Mouse (Mus musculus): ENCODE results near the gene Farp2. TPM values are rescaled to one million over a fixed set of nuclear protein-coding genes. Genes with fewer than 3 reads are reported as not detected.

The Farp2 gene
- polyA plus RNA-seq, 1 experiment from 2014 or later = 3.8 TPM

DNA sequence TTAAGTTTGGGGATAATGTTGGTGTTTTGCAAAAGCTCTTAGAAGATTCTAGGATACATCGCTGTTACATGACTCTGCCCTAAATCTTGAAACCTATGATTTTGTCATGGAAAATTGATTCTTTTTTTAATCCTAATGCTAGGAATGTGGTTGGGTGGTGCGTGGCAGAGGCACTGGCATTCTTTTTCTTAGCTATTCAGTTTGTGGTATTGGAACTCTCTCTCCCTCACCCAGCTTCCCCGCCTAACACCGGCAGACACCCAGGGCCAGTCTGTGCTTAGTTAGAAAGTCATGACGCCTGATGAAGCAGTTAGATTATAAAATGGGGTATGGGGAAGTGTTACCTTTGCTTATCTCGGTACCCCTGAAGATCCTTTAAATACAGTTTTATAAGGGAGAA lies 25.3 kb downstream of the Farp2 start:
- no peak overlapping the region for H3K9ac ChIP-seq (ENCODE audit: low read depth, low read length)
- no peaks in the 10 kb centered on the region for H3K4me1 ChIP-seq (ENCODE audit: control insufficient read depth, insufficient read depth, low read length)
- no peak overlapping the region for H3K4me3 ChIP-seq (ENCODE audit: low read depth, low read length)
- no peaks in the 10 kb centered on the region for H3K36me3 ChIP-seq (ENCODE audit: control insufficient read depth, insufficient read depth, low read length)
- no peak for ATAC-seq
- no peaks in the 10 kb centered on the region for H3K27me3 ChIP-seq (ENCODE audit: control insufficient read depth, insufficient read depth, low read depth, low read length)
- 89% methylated on average over 6 of the region's 6 CpGs for WGBS
- no peak overlapping the region for H3K27ac ChIP-seq (ENCODE audit: low read length)
- H3K9me3 ChIP-seq (replicated peaks; ENCODE audit: control insufficient read depth, low read length, poor library complexity, severe bottlenecking) = no peaks in the 10 kb centered on the region
- H3K4me2 ChIP-seq (ENCODE audit: low read length) = no peak overlapping the region

DNA sequence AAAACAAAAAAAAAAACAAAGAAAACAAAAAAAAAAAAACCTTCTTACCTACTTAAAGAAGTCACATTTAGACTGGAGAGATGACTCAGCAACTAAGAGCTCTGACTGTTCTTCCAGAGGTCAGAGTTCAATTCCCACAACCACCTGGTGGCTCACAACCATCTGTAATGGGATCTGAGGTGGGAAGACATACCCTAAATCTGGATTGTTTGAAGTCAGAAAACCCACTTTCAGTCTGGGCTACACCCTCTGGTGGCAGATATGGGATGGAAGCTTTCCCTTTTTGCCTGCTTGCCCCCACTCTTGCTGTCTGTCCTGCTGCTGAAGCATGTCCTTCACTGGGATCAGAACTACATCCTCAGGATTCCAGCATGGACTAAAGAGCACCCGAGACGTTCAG lies 31.3 kb downstream of the Farp2 start:
- 78% methylated on average over 2 of the region's 2 CpGs for WGBS
- no peaks in the 10 kb centered on the region for H3K4me1 ChIP-seq (ENCODE audit: control insufficient read depth, insufficient read depth, low read length)

DNA sequence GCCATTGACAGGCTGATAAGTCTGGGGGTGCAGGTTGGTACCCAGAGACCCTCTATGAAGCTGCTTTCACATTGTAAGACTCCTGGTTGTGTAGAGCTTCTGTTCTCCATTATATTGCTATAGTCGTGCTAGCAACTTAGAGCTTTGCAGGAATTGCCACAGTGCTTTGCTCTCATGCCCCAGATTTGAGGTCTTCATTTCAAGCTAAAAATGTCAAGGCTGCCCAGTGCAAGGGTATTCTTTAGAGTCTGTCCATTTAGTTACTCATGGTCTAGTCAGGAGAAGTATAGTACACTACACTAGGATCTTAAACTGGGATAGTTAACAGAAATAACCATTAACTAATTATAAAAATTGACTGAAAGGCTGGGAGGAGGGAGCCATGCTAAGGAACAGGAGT lies 35.4 kb downstream of the Farp2 start:
- H3K27me3 ChIP-seq (ENCODE audit: control insufficient read depth, insufficient read depth, low read depth, low read length) = no peaks in the 10 kb centered on the region
- H3K4me3 ChIP-seq (ENCODE audit: low read depth, low read length) = no peak overlapping the region
- H3K4me1 ChIP-seq (ENCODE audit: control insufficient read depth, insufficient read depth, low read length) = no peaks in the 10 kb centered on the region
- no peaks in the 10 kb centered on the region for H3K9me3 ChIP-seq (replicated peaks; ENCODE audit: control insufficient read depth, low read length, poor library complexity, severe bottlenecking)
- H3K27ac ChIP-seq (ENCODE audit: low read length) = no peak overlapping the region
- no peak overlapping the region for H3K4me2 ChIP-seq (ENCODE audit: low read length)
- H3K36me3 ChIP-seq (ENCODE audit: control insufficient read depth, insufficient read depth, low read length) = no peaks in the 10 kb centered on the region
- no peak overlapping the region for H3K9ac ChIP-seq (ENCODE audit: low read depth, low read length)
- WGBS = 86% methylated on average over 1 of the region's 1 CpGs
- ATAC-seq = no peak

More for the DNA sequence above, 31.3 kb downstream of the Farp2 start:
- no peak for ATAC-seq
- no peaks in the 10 kb centered on the region for H3K27me3 ChIP-seq (ENCODE audit: control insufficient read depth, insufficient read depth, low read depth, low read length)
- H3K4me3 ChIP-seq (ENCODE audit: low read depth, low read length) = no peak overlapping the region
- H3K27ac ChIP-seq (ENCODE audit: low read length) = no peak overlapping the region
- no peak overlapping the region for H3K9ac ChIP-seq (ENCODE audit: low read depth, low read length)
- no peaks in the 10 kb centered on the region for H3K9me3 ChIP-seq (replicated peaks; ENCODE audit: control insufficient read depth, low read length, poor library complexity, severe bottlenecking)
- H3K36me3 ChIP-seq (ENCODE audit: control insufficient read depth, insufficient read depth, low read length) = no peaks in the 10 kb centered on the region
- H3K4me2 ChIP-seq (ENCODE audit: low read length) = no peak overlapping the region

DNA sequence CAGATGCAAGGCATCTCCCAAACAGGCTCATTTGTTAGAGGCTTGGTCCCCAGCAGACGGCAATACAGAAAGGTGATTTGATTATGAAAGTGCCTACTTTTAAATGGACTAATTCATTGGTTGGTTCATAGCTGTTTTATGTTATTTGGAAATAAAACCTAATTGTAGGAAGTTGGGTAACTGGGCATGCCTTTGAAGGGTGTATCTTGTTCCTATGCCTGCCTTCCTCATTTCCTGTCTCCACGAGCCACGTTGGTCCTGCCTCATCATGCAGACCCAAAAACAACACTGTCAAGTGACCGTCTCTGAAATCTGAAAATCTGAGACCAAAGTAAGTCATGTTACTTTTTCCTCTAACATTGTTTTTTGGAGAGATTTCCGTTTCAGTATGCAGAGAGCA lies 39.5 kb downstream of the Farp2 start:
- Histone ChIP-seq H3K4me1 (ENCODE audit: control insufficient read depth, insufficient read depth, low read length) (no peaks in the 10 kb centered on the region), H3K4me2 (ENCODE audit: low read length) (no peak overlapping the region), H3K27me3 (ENCODE audit: control insufficient read depth, insufficient read depth, low read depth, low read length) (no peaks in the 10 kb centered on the region), H3K9me3 (replicated peaks; ENCODE audit: control insufficient read depth, low read length, poor library complexity, severe bottlenecking) (no peaks in the 10 kb centered on the region), H3K4me3 (ENCODE audit: low read depth, low read length) (no peak overlapping the region), H3K36me3 (ENCODE audit: control insufficient read depth, insufficient read depth, low read length) (no peaks in the 10 kb centered on the region), H3K9ac (ENCODE audit: low read depth, low read length) (no peak overlapping the region), H3K27ac (ENCODE audit: low read length) (no peak overlapping the region)
- no peak for ATAC-seq
- 92% methylated on average over 5 of the region's 5 CpGs for WGBS

DNA sequence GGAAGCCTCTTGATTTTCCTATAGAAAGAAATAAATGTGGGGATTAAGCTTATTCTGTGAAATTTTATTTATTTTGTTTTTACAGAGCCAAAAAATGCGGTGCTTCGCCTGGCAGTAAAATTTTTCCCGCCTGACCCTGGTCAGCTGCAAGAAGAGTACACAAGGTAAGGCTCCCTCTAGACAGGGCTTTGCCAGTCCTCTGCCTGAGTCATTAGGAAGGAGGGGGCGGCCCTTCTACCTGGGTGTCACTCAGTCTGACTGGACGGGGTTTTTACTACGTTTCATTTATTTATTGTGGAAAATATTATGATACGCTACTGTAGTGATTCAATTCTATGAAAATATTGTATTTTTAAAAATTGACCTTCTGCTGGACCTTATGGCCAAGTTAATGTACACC lies 51.3 kb downstream of the Farp2 start:
- Histone ChIP-seq H3K27ac (ENCODE audit: low read length) (no peak overlapping the region), H3K9ac (ENCODE audit: low read depth, low read length) (no peak overlapping the region), H3K4me1 (ENCODE audit: control insufficient read depth, insufficient read depth, low read length) (no peaks in the 10 kb centered on the region), H3K27me3 (ENCODE audit: control insufficient read depth, insufficient read depth, low read depth, low read length) (no peaks in the 10 kb centered on the region), H3K4me2 (ENCODE audit: low read length) (no peak overlapping the region), H3K4me3 (ENCODE audit: low read depth, low read length) (no peak overlapping the region), H3K36me3 (ENCODE audit: control insufficient read depth, insufficient read depth, low read length) (0 out of 2 replicates have a peak, but pooled peaks cover 3% of the 10 kb centered on the region), H3K9me3 (replicated peaks; ENCODE audit: control insufficient read depth, low read length, poor library complexity, severe bottlenecking) (no peaks in the 10 kb centered on the region)
- no peak for ATAC-seq
- 89% methylated on average over 7 of the region's 7 CpGs for WGBS

DNA sequence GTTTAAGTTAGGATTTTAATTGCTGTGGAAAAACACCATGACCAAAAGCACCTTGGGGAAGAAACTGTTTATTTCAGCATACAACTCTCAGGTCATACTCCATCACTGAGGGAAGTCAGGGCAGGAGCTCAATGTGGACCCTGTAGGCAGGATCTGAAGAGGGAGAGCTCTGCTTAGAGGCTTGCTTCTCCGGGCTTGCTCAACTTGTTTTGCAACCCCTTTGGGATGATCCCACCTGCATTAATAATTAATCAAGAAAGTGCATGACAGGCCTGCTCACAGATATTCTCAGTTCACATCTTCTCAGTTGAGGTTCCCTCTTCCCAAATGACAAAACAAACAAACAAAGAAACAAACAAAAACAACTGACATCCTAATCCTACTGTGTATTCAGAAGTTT lies 51.8 kb downstream of the Farp2 start:
- 73% methylated on average over 1 of the region's 1 CpGs for WGBS

DNA sequence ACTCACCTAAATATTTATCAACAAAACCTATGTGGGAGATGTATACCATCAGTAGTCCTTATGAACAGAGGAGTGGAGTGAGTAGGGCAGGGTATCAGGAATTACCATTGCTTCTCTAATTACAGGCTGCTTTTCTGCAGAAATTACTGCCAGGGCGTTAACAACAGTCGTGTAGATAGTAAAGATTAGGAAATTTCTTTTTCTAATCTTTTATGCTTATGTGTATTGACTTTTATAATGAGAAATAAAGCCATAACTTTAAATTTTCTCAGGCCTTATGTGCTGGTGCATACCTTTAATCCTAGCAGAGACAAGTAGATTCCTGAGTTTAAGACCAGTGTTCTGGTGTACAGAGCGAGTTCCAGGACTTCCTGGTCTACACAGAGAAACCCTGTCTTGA lies 52.9 kb downstream of the Farp2 start:
- H3K9ac ChIP-seq (ENCODE audit: low read depth, low read length) = no peak overlapping the region
- no peaks in the 10 kb centered on the region for H3K4me1 ChIP-seq (ENCODE audit: control insufficient read depth, insufficient read depth, low read length)
- H3K9me3 ChIP-seq (replicated peaks; ENCODE audit: control insufficient read depth, low read length, poor library complexity, severe bottlenecking) = no peaks in the 10 kb centered on the region
- 94% methylated on average over 3 of the region's 3 CpGs for WGBS
- H3K4me3 ChIP-seq (ENCODE audit: low read depth, low read length) = no peak overlapping the region
- H3K4me2 ChIP-seq (ENCODE audit: low read length) = no peak overlapping the region
- ATAC-seq = no peak
- H3K36me3 ChIP-seq (ENCODE audit: control insufficient read depth, insufficient read depth, low read length) = 0 out of 2 replicates have a peak, but pooled peaks cover 3% of the 10 kb centered on the region
- no peak overlapping the region for H3K27ac ChIP-seq (ENCODE audit: low read length)
- H3K27me3 ChIP-seq (ENCODE audit: control insufficient read depth, insufficient read depth, low read depth, low read length) = no peaks in the 10 kb centered on the region

More for the DNA sequence above, 51.8 kb downstream of the Farp2 start:
- H3K9me3 ChIP-seq (replicated peaks; ENCODE audit: control insufficient read depth, low read length, poor library complexity, severe bottlenecking) = no peaks in the 10 kb centered on the region
- no peaks in the 10 kb centered on the region for H3K4me1 ChIP-seq (ENCODE audit: control insufficient read depth, insufficient read depth, low read length)
- H3K27ac ChIP-seq (ENCODE audit: low read length) = no peak overlapping the region
- no peak overlapping the region for H3K4me2 ChIP-seq (ENCODE audit: low read length)
- no peak overlapping the region for H3K9ac ChIP-seq (ENCODE audit: low read depth, low read length)
- H3K27me3 ChIP-seq (ENCODE audit: control insufficient read depth, insufficient read depth, low read depth, low read length) = no peaks in the 10 kb centered on the region
- no peak for ATAC-seq
- H3K36me3 ChIP-seq (ENCODE audit: control insufficient read depth, insufficient read depth, low read length) = 0 out of 2 replicates have a peak, but pooled peaks cover 3% of the 10 kb centered on the region
- H3K4me3 ChIP-seq (ENCODE audit: low read depth, low read length) = no peak overlapping the region

DNA sequence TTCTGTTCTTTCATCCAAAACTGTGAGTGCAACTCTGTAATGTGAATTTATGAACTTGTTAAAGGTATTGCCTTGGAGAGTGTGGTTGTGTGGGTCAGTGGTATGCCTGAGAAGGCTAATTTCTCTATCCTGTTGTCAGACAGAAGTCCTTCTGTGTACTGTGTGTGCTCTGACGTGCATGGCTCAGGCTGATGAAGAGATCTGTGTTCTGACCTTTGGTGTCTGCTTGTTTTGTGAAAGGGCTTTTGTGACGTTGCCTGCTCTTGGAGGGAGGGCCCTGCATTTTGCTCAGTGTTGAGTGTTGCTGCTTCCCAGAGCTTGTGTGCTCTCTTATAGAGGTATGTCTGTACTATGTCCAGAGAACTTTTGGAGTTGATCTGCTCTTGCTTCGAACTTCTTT lies 55.1 kb downstream of the Farp2 start:
- ATAC-seq = no peak

DNA sequence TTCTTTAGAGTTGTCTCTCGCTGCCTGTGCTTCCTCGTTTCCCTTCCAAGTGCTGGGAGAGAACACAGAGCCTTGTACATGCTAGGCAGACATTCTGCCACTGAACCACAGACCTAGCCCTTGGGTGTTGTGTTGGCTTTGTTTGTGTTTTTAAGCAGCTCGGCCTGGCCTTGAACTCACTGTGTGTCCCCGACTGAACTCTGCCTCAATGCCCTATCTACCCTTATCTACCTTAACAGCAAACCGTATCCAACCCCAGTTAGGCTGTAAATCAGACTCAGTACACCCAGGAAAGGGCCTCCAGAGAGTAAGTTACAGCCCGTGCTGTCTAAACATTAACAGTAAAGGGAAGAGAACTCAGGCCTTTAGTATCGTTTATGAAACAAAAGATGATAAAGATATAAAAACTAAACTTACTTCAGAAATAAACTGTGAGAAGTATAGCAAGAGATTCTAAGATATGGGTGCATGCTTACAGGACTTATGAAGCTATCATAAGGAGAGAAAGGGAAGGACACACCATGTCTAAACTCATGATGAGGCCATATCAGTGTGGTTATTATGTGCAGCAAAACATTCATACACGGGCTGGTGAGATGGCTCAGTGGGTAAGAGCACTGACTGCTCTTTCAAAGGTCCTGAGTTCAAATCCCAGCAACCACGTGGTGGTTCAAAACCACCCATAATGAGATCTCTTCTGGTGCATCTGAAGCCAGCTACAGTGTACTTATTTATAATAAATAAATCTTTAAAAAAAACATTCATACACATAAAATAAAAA lies 56.0 kb downstream of the Farp2 start:
- Histone ChIP-seq H3K9me3 (replicated peaks; ENCODE audit: control insufficient read depth, low read length, poor library complexity, severe bottlenecking) (no peaks in the 10 kb centered on the region), H3K27ac (ENCODE audit: low read length) (no peak overlapping the region)
- WGBS = 91% methylated on average over 9 of the region's 9 CpGs

More for the DNA sequence above, 55.1 kb downstream of the Farp2 start:
- Histone ChIP-seq H3K27me3 (ENCODE audit: control insufficient read depth, insufficient read depth, low read depth, low read length) (no peaks in the 10 kb centered on the region), H3K9ac (ENCODE audit: low read depth, low read length) (no peak overlapping the region), H3K9me3 (replicated peaks; ENCODE audit: control insufficient read depth, low read length, poor library complexity, severe bottlenecking) (no peaks in the 10 kb centered on the region), H3K4me2 (ENCODE audit: low read length) (no peak overlapping the region), H3K27ac (ENCODE audit: low read length) (no peak overlapping the region), H3K4me3 (ENCODE audit: low read depth, low read length) (no peak overlapping the region), H3K4me1 (ENCODE audit: control insufficient read depth, insufficient read depth, low read length) (no peaks in the 10 kb centered on the region), H3K36me3 (ENCODE audit: control insufficient read depth, insufficient read depth, low read length) (0 out of 2 replicates have a peak, but pooled peaks cover 3% of the 10 kb centered on the region)
- 52% methylated on average over 3 of the region's 3 CpGs for WGBS

More for the DNA sequence above, 56.0 kb downstream of the Farp2 start:
- Histone ChIP-seq H3K4me2 (ENCODE audit: low read length) (no peak overlapping the region), H3K4me3 (ENCODE audit: low read depth, low read length) (no peak overlapping the region), H3K36me3 (ENCODE audit: control insufficient read depth, insufficient read depth, low read length) (0 out of 2 replicates have a peak, but pooled peaks cover 3% of the 10 kb centered on the region), H3K9ac (ENCODE audit: low read depth, low read length) (no peak overlapping the region), H3K4me1 (ENCODE audit: control insufficient read depth, insufficient read depth, low read length) (no peaks in the 10 kb centered on the region), H3K27me3 (ENCODE audit: control insufficient read depth, insufficient read depth, low read depth, low read length) (no peaks in the 10 kb centered on the region)
- no peak for ATAC-seq

All from midbrain, embryonic 16.5 days (tissue).